Mouse (Mus musculus): ENCODE results near the gene Henmt1. TPM values are rescaled to one million over a fixed set of nuclear protein-coding genes. Genes with fewer than 3 reads are reported as not detected.

Gene Henmt1
- polyA plus RNA-seq, 1 experiment = not detected

DNA sequence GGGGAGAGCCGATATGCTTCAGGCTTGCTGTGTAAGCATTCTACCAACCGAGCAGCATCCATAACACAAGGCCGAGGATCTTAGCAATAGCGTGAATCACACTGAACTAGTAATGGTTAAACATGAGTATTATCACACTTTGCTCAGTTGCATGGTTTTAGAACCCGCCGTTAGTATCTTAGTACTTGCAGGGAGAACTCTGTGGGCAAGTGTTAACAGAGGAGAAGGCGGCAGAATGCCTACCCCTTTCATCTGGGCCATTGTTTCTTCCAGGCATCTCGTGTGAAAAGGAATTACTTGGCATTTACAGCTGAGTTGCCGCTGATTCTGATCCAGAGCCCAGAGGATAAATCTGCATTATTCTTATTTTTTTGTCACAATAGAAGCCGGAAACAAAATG, 1.3 kb downstream of the Henmt1 start:
- no peaks in the 10 kb centered on the region for H3K79me2 ChIP-seq (ENCODE audit: control insufficient read depth, insufficient read depth)
- H3ac ChIP-seq (ENCODE audit: control insufficient read depth, insufficient read length) = no peak overlapping the region
- no peak overlapping the region for H3K4me2 ChIP-seq (ENCODE audit: low read depth)
- no peaks in the 10 kb centered on the region for H3K27me3 ChIP-seq (ENCODE audit: control insufficient read depth, insufficient read depth, insufficient read length)
- H3K36me3 ChIP-seq (ENCODE audit: control insufficient read depth, insufficient read depth) = no peaks in the 10 kb centered on the region
- no peak for TF ChIP-seq MYOG (IDR thresholded peaks at IDR 0.05; ENCODE audit: control insufficient read depth in 1 of 3, insufficient read depth in 1 of 3, insufficient read length in 2 of 3, low read depth in 2 of 3)
- no peak for TF ChIP-seq TCF12 (IDR thresholded peaks at IDR 0.05; ENCODE audit: insufficient read depth, poor library complexity, severe bottlenecking)
- TF ChIP-seq MYOD1 (IDR thresholded peaks at IDR 0.05; ENCODE audit: control insufficient read depth in 1 of 3, insufficient read length in 2 of 3, low read depth in 2 of 3) = no peak
- no peak for TF ChIP-seq MAX (IDR thresholded peaks at IDR 0.05; ENCODE audit: low read depth)
- TF ChIP-seq CEBPB (IDR thresholded peaks at IDR 0.05; ENCODE audit: insufficient read depth, poor library complexity, severe bottlenecking) = no peak
- TF ChIP-seq POLR2A (IDR thresholded peaks at IDR 0.05; ENCODE audit: insufficient read length, low read depth) = no peak
- no peak for TF ChIP-seq SRF (IDR thresholded peaks at IDR 0.05; ENCODE audit: control insufficient read depth, insufficient read length, low read depth)
- no peak for TF ChIP-seq TCF3 (IDR thresholded peaks at IDR 0.05; ENCODE audit: insufficient read length, low read depth)
- TF ChIP-seq USF1 (IDR thresholded peaks at IDR 0.05; ENCODE audit: low read depth) = no peak
- TF ChIP-seq POLR2AphosphoS2 (IDR thresholded peaks at IDR 0.05; ENCODE audit: insufficient read length, low read depth) = no peak
- TF ChIP-seq E2F4 (IDR thresholded peaks at IDR 0.05; ENCODE audit: insufficient read depth) = no peak
- no peak for TF ChIP-seq REST (IDR thresholded peaks at IDR 0.05; ENCODE audit: insufficient read depth, insufficient read length)
- H3K4me3 ChIP-seq = no peak overlapping the region

DNA sequence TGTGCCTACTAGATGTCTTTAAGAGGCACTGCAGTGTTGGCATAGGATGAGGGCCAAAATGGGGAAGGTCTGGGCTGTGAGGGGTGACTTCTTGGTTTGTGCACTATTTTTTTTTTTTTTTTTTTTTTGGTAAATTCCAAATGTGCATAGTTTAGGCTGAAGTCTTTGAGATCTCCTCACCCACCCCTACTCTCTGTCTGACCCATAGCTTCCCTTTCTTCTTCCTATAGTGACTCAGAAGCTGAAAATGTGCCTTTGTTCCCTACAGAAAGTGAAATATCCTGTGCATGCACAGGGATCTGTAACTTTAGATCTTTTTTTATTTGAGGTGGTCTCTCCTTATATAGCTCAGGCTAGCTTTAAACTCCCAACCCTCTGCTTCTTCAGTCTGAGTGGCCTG, 18.3 kb downstream of the Henmt1 start:
- H3K36me3 ChIP-seq (ENCODE audit: control insufficient read depth, insufficient read depth) = no peaks in the 10 kb centered on the region
- TF ChIP-seq TCF3 (IDR thresholded peaks at IDR 0.05; ENCODE audit: insufficient read length, low read depth) = no peak
- TF ChIP-seq CEBPB (IDR thresholded peaks at IDR 0.05; ENCODE audit: insufficient read depth, poor library complexity, severe bottlenecking) = no peak
- TF ChIP-seq SRF (IDR thresholded peaks at IDR 0.05; ENCODE audit: control insufficient read depth, insufficient read length, low read depth) = no peak
- no peak for TF ChIP-seq E2F4 (IDR thresholded peaks at IDR 0.05; ENCODE audit: insufficient read depth)
- TF ChIP-seq MYOD1 (IDR thresholded peaks at IDR 0.05; ENCODE audit: control insufficient read depth in 1 of 3, insufficient read length in 2 of 3, low read depth in 2 of 3) = no peak
- no peak for TF ChIP-seq REST (IDR thresholded peaks at IDR 0.05; ENCODE audit: insufficient read depth, insufficient read length)
- TF ChIP-seq POLR2A (IDR thresholded peaks at IDR 0.05; ENCODE audit: insufficient read length, low read depth) = no peak
- TF ChIP-seq USF1 (IDR thresholded peaks at IDR 0.05; ENCODE audit: low read depth) = no peak
- TF ChIP-seq MYOG (IDR thresholded peaks at IDR 0.05; ENCODE audit: control insufficient read depth in 1 of 3, insufficient read depth in 1 of 3, insufficient read length in 2 of 3, low read depth in 2 of 3) = no peak
- no peak for TF ChIP-seq POLR2AphosphoS2 (IDR thresholded peaks at IDR 0.05; ENCODE audit: insufficient read length, low read depth)
- no peak overlapping the region for H3K4me3 ChIP-seq
- no peaks in the 10 kb centered on the region for H3K79me2 ChIP-seq (ENCODE audit: control insufficient read depth, insufficient read depth)
- H3ac ChIP-seq (ENCODE audit: control insufficient read depth, insufficient read length) = no peak overlapping the region
- no peak overlapping the region for H3K4me2 ChIP-seq (ENCODE audit: low read depth)
- no peaks in the 10 kb centered on the region for H3K27me3 ChIP-seq (ENCODE audit: control insufficient read depth, insufficient read depth, insufficient read length)

DNA sequence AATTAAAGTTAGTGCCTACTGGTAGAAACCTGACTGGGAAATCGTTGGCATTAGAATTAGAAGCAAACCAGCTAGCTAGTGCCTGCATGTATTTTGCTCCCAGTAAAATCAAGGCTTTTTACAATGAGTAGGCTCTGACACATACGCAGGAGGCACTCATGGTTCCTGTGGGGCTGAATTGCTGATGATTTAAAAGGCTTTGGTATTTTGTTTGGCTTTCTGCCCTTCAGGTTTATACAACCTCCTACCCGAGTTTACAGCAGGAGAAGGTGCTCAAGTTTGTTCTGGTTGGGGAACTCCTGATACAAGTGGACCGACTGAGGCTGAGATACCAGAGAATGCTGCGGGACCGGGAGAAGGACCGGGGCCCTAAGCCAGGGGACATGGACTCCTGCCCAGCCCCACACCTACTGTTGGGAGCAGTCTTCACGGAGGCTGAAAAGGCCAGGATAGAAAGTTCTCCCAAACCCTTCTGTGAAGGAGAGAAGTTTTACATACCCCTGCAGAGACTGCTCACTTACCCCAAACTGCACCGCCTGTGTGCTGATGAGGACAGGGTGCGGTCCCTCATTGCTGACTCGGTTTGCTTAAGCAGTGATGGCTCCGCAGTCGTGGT, 20.1 kb downstream of the Henmt1 start:
- no peak overlapping the region for H3K4me3 ChIP-seq
- H3ac ChIP-seq (ENCODE audit: control insufficient read depth, insufficient read length) = no peak overlapping the region
- H3K36me3 ChIP-seq (ENCODE audit: control insufficient read depth, insufficient read depth) = no peaks in the 10 kb centered on the region
- H3K79me2 ChIP-seq (ENCODE audit: control insufficient read depth, insufficient read depth) = no peaks in the 10 kb centered on the region
- no peaks in the 10 kb centered on the region for H3K27me3 ChIP-seq (ENCODE audit: control insufficient read depth, insufficient read depth, insufficient read length)
- no peak overlapping the region for H3K4me2 ChIP-seq (ENCODE audit: low read depth)
- TF ChIP-seq CEBPB (IDR thresholded peaks at IDR 0.05; ENCODE audit: insufficient read depth, poor library complexity, severe bottlenecking) (no peak), SRF (IDR thresholded peaks at IDR 0.05; ENCODE audit: control insufficient read depth, insufficient read length, low read depth) (no peak), MAX (IDR thresholded peaks at IDR 0.05; ENCODE audit: low read depth) (no peak), TCF12 (IDR thresholded peaks at IDR 0.05; ENCODE audit: insufficient read depth, poor library complexity, severe bottlenecking) (no peak)

DNA sequence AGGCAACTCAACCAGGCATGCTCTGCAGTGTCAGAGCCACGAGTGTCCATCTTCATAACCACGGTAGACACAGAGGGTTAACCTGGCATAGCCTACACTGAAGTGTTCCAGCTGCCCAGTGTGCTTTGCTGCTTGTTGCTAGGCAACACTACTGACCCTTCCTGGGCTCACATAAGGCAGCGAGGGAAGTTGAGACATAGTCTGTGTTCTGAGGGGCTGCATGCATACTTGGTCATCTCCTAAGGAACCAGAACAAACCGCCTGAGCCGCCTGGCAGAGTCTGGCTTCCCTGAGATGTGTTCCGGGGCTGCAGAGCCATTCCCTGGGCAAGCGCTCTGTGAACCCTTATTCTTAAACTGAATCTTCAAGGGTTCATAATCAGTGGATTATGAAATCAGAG, 21.6 kb downstream of the Henmt1 start:
- H3K4me2 ChIP-seq (ENCODE audit: low read depth) = no peak overlapping the region
- H3K27me3 ChIP-seq (ENCODE audit: control insufficient read depth, insufficient read depth, insufficient read length) = no peaks in the 10 kb centered on the region
- H3K79me2 ChIP-seq (ENCODE audit: control insufficient read depth, insufficient read depth) = no peaks in the 10 kb centered on the region
- TF ChIP-seq SRF (IDR thresholded peaks at IDR 0.05; ENCODE audit: control insufficient read depth, insufficient read length, low read depth) (no peak), POLR2A (IDR thresholded peaks at IDR 0.05; ENCODE audit: insufficient read length, low read depth) (no peak), POLR2AphosphoS2 (IDR thresholded peaks at IDR 0.05; ENCODE audit: insufficient read length, low read depth) (no peak), TCF3 (IDR thresholded peaks at IDR 0.05; ENCODE audit: insufficient read length, low read depth) (no peak)
- H3K36me3 ChIP-seq (ENCODE audit: control insufficient read depth, insufficient read depth) = no peaks in the 10 kb centered on the region
- H3K4me3 ChIP-seq = no peak overlapping the region
- H3ac ChIP-seq (ENCODE audit: control insufficient read depth, insufficient read length) = no peak overlapping the region

DNA sequence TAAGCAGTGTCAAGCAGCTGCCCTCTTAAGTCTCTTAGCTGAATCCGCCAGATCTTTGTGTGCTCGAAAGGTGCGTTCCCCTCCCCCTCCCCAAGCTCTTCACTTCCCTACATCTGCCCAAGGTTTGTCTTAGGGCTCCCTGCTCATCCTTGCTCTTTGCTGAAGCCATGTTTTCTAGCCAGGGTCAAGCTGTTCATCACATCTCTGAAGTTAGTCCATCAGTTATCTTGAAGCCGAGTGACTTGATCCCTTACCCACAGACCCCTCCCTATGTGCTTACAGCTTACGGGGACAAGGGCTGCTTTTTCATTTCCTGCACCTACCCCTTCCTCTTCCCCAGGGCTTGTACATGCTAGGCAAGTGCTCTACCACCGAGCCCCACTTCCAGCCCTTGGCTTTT, 22.0 kb downstream of the Henmt1 start:
- Histone ChIP-seq H3K79me2 (ENCODE audit: control insufficient read depth, insufficient read depth) (no peaks in the 10 kb centered on the region), H3ac (ENCODE audit: control insufficient read depth, insufficient read length) (no peak overlapping the region), H3K36me3 (ENCODE audit: control insufficient read depth, insufficient read depth) (no peaks in the 10 kb centered on the region), H3K4me3 (no peak overlapping the region), H3K27me3 (ENCODE audit: control insufficient read depth, insufficient read depth, insufficient read length) (no peaks in the 10 kb centered on the region), H3K4me2 (ENCODE audit: low read depth) (no peak overlapping the region)
- TF ChIP-seq SRF (IDR thresholded peaks at IDR 0.05; ENCODE audit: control insufficient read depth, insufficient read length, low read depth) (no peak), E2F4 (IDR thresholded peaks at IDR 0.05; ENCODE audit: insufficient read depth) (no peak), TCF12 (IDR thresholded peaks at IDR 0.05; ENCODE audit: insufficient read depth, poor library complexity, severe bottlenecking) (no peak), REST (IDR thresholded peaks at IDR 0.05; ENCODE audit: insufficient read depth, insufficient read length) (no peak), CEBPB (IDR thresholded peaks at IDR 0.05; ENCODE audit: insufficient read depth, poor library complexity, severe bottlenecking) (no peak), MYOD1 (IDR thresholded peaks at IDR 0.05; ENCODE audit: control insufficient read depth in 1 of 3, insufficient read length in 2 of 3, low read depth in 2 of 3) (no peak), MAX (IDR thresholded peaks at IDR 0.05; ENCODE audit: low read depth) (no peak), POLR2A (IDR thresholded peaks at IDR 0.05; ENCODE audit: insufficient read length, low read depth) (no peak), USF1 (IDR thresholded peaks at IDR 0.05; ENCODE audit: low read depth) (no peak), TCF3 (IDR thresholded peaks at IDR 0.05; ENCODE audit: insufficient read length, low read depth) (no peak), MYOG (IDR thresholded peaks at IDR 0.05; ENCODE audit: control insufficient read depth in 1 of 3, insufficient read depth in 1 of 3, insufficient read length in 2 of 3, low read depth in 2 of 3) (no peak), POLR2AphosphoS2 (IDR thresholded peaks at IDR 0.05; ENCODE audit: insufficient read length, low read depth) (no peak)

All from myocyte (in vitro differentiated cells).